Mouse (Mus musculus): Measurements from ENCODE around the gene Kbtbd4. TPM values are rescaled to one million over a fixed set of nuclear protein-coding genes. Genes with fewer than 3 reads are reported as not detected.

Gene Kbtbd4
- total and polyA plus RNA-seq, 3 experiments, result 19.5 to 21.7 (median 20.5) TPM

GRCm38 (mm10) chr2:90910861-90911260 lies 6.3 kb downstream of the Kbtbd4 start:
- no peaks in the 10 kb centered on the region for H3K27me3 ChIP-seq (replicated peaks)
- TF ChIP-seq POLR2AphosphoS2 (IDR thresholded peaks at IDR 0.05; ENCODE audit: low read depth, low read length), result no peak
- no peak for TF ChIP-seq ELF1 (IDR thresholded peaks at IDR 0.05; ENCODE audit: low read depth, low read length)
- no peak for TF ChIP-seq SMC3 (IDR thresholded peaks at IDR 0.05; ENCODE audit: low read depth, low read length)
- no peak for TF ChIP-seq ZNF384 (IDR thresholded peaks at IDR 0.05; ENCODE audit: low read depth, low read length)
- no peak for TF ChIP-seq NRF1 (IDR thresholded peaks at IDR 0.05; ENCODE audit: low read depth, low read length)
- TF ChIP-seq IRF4 (IDR thresholded peaks at IDR 0.05; ENCODE audit: low read depth, low read length), result no peak
- TF ChIP-seq UBTF (IDR thresholded peaks at IDR 0.05; ENCODE audit: low read depth, low read length), result no peak
- no peak for TF ChIP-seq MXI1 (IDR thresholded peaks at IDR 0.05; ENCODE audit: low read depth, low read length)
- no peak for TF ChIP-seq USF1 (IDR thresholded peaks at IDR 0.05; ENCODE audit: low read depth, low read length)
- TF ChIP-seq TBP (conservative IDR thresholded peaks at IDR 0.05; ENCODE audit: low read depth, low read length), result no peak
- no peak for TF ChIP-seq BHLHE40 (IDR thresholded peaks at IDR 0.05; ENCODE audit: low read depth, low read length)
- TF ChIP-seq ZMIZ1 (IDR thresholded peaks at IDR 0.05; ENCODE audit: low read depth, low read length), result no peak
- TF ChIP-seq ZC3H11A (IDR thresholded peaks at IDR 0.05; ENCODE audit: low read depth, low read length), result no peak
- no peak for TF ChIP-seq JUN (IDR thresholded peaks at IDR 0.05; ENCODE audit: insufficient read depth, low read depth, low read length)
- no peak for TF ChIP-seq RAD21 (IDR thresholded peaks at IDR 0.05; ENCODE audit: low read depth, low read length)
- TF ChIP-seq HCFC1 (IDR thresholded peaks at IDR 0.05; ENCODE audit: low read depth, low read length), result no peak
- no peak for TF ChIP-seq ZKSCAN1 (IDR thresholded peaks at IDR 0.05; ENCODE audit: borderline replicate concordance, low read depth, low read length)
- no peak overlapping the region for H3K4me3 ChIP-seq (replicated peaks in 1 of 3; ENCODE audit: low read depth in 2 of 3, low read length in 2 of 3, poor library complexity in 1 of 3)
- H3K27ac ChIP-seq (ENCODE audit: insufficient read depth, low read depth), result no peak overlapping the region
- H3K9ac ChIP-seq (ENCODE audit: insufficient read depth, low read depth), result no peak overlapping the region
- H3K4me1 ChIP-seq (ENCODE audit: control insufficient read depth in 1 of 2, insufficient read depth in 2 of 2), result peaks cover 3 to 31% of the 10 kb centered on the region in 2 experiments
- H3K9me3 ChIP-seq (replicated peaks; ENCODE audit: low read length), result no peaks in the 10 kb centered on the region
- peaks cover 49 to 85% of the 10 kb centered on the region in 2 experiments for H3K36me3 ChIP-seq (replicated peaks in 1 of 2; ENCODE audit: control insufficient read depth in 1 of 2, insufficient read depth in 1 of 2, low read length in 1 of 2)
- H3K4me2 ChIP-seq (ENCODE audit: insufficient read depth, low read depth, poor library complexity, severe bottlenecking), result no peak overlapping the region
- peaks cover 22% of the 10 kb centered on the region for H3K79me2 ChIP-seq (replicated peaks; ENCODE audit: control insufficient read depth, extremely low read depth, insufficient read depth, poor library complexity, severe bottlenecking)
- DNase-seq (ENCODE audit: extremely low read depth), result no peak
- in situ Hi-C loops (cut with MboI; ENCODE audit: low pct_ligation_motif_present, low pct_unique_long_range_greater_than_20kb, low sequenced_read_pairs), result no loop called here
- dilution Hi-C loops (cut with MboI; ENCODE audit: extremely low pct_ligation_motif_present, extremely low pct_unique_long_range_greater_than_20kb, low sequenced_read_pairs), result no loop called here

- Histone ChIP-seq H3K36me3 (replicated peaks in 1 of 2; ENCODE audit: control insufficient read depth in 1 of 2, insufficient read depth in 1 of 2, low read length in 1 of 2) (peaks cover 46 to 78% of the 10 kb centered on the region in 2 experiments), H3K4me1 (ENCODE audit: control insufficient read depth in 1 of 2, insufficient read depth in 2 of 2) (peaks cover 0 to 25% of the 10 kb centered on the region in 2 experiments; a peak in 2 of 4 replicates), H3K9me3 (replicated peaks; ENCODE audit: low read length) (no peaks in the 10 kb centered on the region), H3K4me2 (ENCODE audit: insufficient read depth, low read depth, poor library complexity, severe bottlenecking) (no peak overlapping the region), H3K27me3 (replicated peaks) (no peaks in the 10 kb centered on the region), H3K4me3 (replicated peaks in 1 of 3; ENCODE audit: low read depth in 2 of 3, low read length in 2 of 3, poor library complexity in 1 of 3) (no peak overlapping the region), H3K27ac (ENCODE audit: insufficient read depth, low read depth) (no peak overlapping the region), H3K9ac (ENCODE audit: insufficient read depth, low read depth) (no peak overlapping the region), H3K79me2 (replicated peaks; ENCODE audit: control insufficient read depth, extremely low read depth, insufficient read depth, poor library complexity, severe bottlenecking) (peaks cover 28% of the 10 kb centered on the region)
- in situ Hi-C loops (cut with MboI; ENCODE audit: low pct_ligation_motif_present, low pct_unique_long_range_greater_than_20kb, low sequenced_read_pairs), result no loop called here
- TF ChIP-seq MAFK (IDR thresholded peaks at IDR 0.05; ENCODE audit: insufficient replicate concordance, low read length), result no peak
- no peak for TF ChIP-seq TBP (conservative IDR thresholded peaks at IDR 0.05; ENCODE audit: low read depth, low read length)
- TF ChIP-seq CTCF (conservative IDR thresholded peaks at IDR 0.05 in 1 of 2, IDR thresholded peaks at IDR 0.05 in 1 of 2; ENCODE audit: low read depth in 2 of 2, low read length in 2 of 2), result no peak
- no peak for TF ChIP-seq ETS1 (conservative IDR thresholded peaks at IDR 0.05; ENCODE audit: low read depth, low read length)
- TF ChIP-seq MEF2A (IDR thresholded peaks at IDR 0.05; ENCODE audit: borderline replicate concordance, low read depth, low read length), result no peak
- no peak for TF ChIP-seq CHD1 (IDR thresholded peaks at IDR 0.05; ENCODE audit: low read depth, low read length)
- no peak for TF ChIP-seq POLR2AphosphoS2 (IDR thresholded peaks at IDR 0.05; ENCODE audit: low read depth, low read length)
- TF ChIP-seq UBTF (IDR thresholded peaks at IDR 0.05; ENCODE audit: low read depth, low read length), result no peak
- no peak for TF ChIP-seq MXI1 (IDR thresholded peaks at IDR 0.05; ENCODE audit: low read depth, low read length)
- no peak for TF ChIP-seq BHLHE40 (IDR thresholded peaks at IDR 0.05; ENCODE audit: low read depth, low read length)
- no peak for DNase-seq (ENCODE audit: extremely low read depth)
- dilution Hi-C loops (cut with MboI; ENCODE audit: extremely low pct_ligation_motif_present, extremely low pct_unique_long_range_greater_than_20kb, low sequenced_read_pairs), result no loop called here
Observed at GRCm38 (mm10) chr2:90911668-90912067, 7.1 kb downstream of the Kbtbd4 start.

Measured in CH12.LX (cell line).